Mouse (Mus musculus) G1E (cell line): ENCODE measurements around the gene Hnrnpul2.

Source experiments
- CTCF ChIP-seq: IDR thresholded peaks from 2 replicates; pipeline ENCODE4 v1.5.1; 2012; ENCODE audit warnings: low read depth, low read length, inconsistent platforms, mixed read lengths
- GATA1 ChIP-seq: IDR thresholded peaks from 2 replicates; pipeline ENCODE4 v1.6.1; 2012; ENCODE audit warnings: borderline replicate concordance, low read length, inconsistent platforms, mixed read lengths
- GATA2 ChIP-seq: IDR thresholded peaks from 2 replicates; pipeline ENCODE4 v1.6.1; 2012; ENCODE audit warnings: low read depth, low read length, inconsistent platforms, borderline replicate concordance
- POLR2AphosphoS5 ChIP-seq: IDR thresholded peaks from 2 replicates; pipeline ENCODE4 v1.6.1; 2012; ENCODE audit warnings: low read depth, low read length, inconsistent platforms; ENCODE audit not compliant: insufficient replicate concordance
- TAL1 ChIP-seq: conservative IDR thresholded peaks from 2 replicates; pipeline ENCODE4 v1.6.1; 2012; ENCODE audit warnings: low read depth, low read length, inconsistent platforms, mixed read lengths

DNA sequence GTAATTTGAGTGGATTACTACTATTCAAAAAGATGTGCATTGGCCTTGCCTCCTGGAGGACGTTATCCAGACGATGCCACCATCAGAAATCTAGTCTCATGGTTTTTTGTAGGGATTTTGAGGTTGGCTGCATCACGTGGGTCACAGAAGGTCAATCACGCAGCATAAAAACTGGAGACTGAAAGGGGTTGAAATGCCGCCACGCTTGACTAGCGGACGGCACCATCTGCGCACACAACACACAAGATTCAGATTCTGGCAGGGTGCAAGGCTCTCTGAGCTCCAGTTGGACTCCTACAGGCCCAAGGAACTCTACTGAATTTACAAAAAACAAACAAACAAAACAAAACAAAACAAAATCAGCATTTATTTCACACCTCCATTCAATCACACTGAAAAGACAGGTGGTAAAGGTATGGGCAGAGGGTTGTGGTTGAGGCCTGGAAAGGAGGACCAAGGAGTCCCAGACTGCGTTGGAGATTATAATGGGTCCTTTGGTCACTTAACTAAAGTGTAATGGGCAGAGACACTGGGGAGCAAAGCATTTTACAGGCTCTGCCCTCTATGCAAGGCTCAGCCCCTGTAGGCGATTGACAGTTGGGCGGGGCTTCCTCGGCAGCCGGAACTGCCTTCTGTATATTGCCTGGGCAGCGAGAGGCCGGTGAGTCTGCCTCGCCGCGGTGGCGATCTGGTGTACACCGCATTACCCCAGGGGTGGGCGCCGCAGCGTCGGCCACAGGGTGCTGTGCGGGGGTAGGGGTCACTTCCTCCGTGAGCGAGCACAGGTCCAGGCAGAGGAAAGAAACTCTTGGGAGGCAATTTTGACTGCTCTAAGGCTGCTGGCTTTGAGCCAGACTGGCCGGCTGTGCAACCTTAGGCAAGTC, 20.3 kb downstream of the Hnrnpul2 start:
- TF ChIP-seq CTCF (no peak), TAL1 (no peak), GATA1 (no peak), POLR2AphosphoS5 (no peak), GATA2 (no peak)
